Mouse (Mus musculus) cerebellum, adult 11 months (tissue): ENCODE results near the gene Ankrd31.

Source experiments
- DNase-seq: peaks from one replicate; pipeline ENCODE4 v3.0.0; 2022

Gene Ankrd31

DNA sequence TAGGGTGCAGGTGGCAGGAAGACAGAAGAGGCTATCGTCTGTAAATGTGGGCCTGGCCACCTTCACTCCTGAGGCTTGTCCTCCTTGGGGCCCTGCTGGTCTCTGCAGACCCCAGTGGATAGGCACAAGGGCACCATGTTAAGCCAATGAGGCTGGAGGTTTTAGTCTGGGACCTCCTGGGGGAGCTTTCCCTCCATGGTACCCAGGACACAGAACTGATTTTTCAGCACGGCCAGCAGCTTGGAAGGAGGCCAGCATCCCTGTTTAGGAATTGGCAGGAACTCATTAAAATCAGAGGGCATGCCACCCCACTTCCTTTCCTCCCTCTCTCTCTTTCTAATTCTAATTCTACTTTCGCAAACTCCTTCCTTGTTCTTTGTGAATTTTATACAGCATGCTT is 195.5 kb downstream of the Ankrd31 start:
- no peak for DNase-seq

DNA sequence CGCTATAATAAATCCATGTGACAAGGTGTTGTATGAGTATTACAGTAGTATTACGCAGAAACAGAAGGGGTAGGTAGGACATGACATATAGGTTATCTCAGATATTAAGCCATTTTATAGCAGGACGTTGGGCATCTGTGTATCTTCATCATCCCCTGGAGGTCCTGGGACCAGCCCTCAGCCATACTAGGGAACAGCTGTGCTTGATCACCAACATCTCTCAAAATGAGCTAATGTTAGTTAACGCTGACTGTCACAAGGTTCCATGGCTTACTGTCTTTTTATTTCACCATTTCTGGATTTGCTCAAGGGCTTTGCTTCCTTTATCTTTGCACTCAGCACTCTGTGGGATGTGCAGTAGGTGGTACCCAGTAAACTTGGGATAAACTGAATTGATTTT is 197.7 kb downstream of the Ankrd31 start:
- no peak for DNase-seq

DNA sequence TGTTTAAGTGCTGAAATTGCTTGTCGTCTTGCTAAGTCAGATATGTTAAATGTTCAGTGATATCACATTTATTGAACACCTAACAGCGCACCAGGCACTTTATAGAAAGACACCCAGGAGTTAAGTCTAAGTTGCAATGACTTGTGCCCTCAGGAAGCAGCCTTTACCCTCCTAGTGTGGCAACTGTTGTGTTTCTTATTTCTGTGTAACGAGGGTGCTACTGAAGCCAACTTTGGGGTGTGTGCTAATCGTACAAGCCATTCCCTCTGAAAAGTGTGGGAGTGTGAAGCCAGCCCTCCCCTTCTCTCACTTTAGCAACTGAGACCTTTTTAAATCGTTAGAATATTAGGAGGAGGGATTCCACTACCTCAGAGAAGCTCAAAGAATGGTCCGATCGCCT is 199.7 kb downstream of the Ankrd31 start:
- no peak for DNase-seq

DNA sequence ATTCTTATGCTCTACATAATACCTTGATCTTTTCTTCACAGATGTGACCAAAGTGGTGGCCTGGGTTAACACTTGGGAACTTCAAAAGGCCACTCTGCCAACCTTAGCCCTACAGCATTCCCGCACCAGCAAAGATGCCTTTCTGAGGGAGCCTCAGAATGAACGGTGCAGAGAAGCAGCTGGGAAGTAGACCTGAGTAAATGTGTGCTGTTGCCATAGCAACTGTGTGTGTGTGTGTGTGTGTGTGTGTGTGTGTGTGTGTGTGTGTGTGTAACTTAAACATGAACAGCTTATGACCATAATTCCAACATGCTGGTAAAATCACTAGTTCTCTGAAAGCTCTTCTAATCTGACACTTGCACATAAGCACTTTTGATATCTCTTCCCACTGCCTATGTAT is 203.8 kb downstream of the Ankrd31 start:
- DNase-seq = no peak

DNA sequence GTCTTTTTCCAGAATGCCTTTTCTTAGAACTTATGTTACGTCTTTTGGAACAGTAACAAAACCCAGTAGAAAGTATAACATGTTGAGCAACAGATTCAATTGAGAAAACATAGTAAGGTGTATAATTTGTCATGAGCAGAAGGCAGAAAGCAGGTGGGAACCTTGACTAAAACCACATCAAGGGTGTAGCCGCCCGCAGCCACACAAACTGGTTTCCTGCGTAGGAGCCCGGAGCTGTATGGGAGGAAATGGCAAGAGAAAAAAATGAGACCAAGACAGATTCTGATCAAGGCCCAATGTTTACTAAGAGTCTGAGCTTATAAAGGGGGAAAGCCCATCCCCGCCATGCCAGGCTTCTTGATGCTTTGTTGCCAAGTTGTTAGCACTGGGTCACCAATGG is 208.4 kb downstream of the Ankrd31 start:
- DNase-seq = no peak
